Mouse (Mus musculus): ENCODE measurements around the gene Trit1.
"Not testable (repeated sequence)": the region's sequence is repeated elsewhere in the genome, so short reads cannot be mapped to it uniquely, and the experiment has no call there.

Gene Trit1

GRCm38 (mm10) chr4:122996618-122997381 lies 19.6 kb upstream of the Trit1 start:
- peak; percentile 71 for DNase-seq (ENCODE audit: extremely low spot score)

GRCm38 (mm10) chr4:122998537-122999262 lies 17.7 kb upstream of the Trit1 start:
- DNase-seq (ENCODE audit: extremely low spot score), result peak; percentile 87

GRCm38 (mm10) chr4:122999263-122999691 lies 17.1 kb upstream of the Trit1 start:
- DNase-seq (ENCODE audit: extremely low spot score), result peak; percentile 72

GRCm38 (mm10) chr4:123000130-123000529 lies 16.3 kb upstream of the Trit1 start:
- no peak for DNase-seq (ENCODE audit: extremely low spot score)

- DNase-seq (ENCODE audit: extremely low spot score), result no peak
These were observed 15.6 kb upstream of the Trit1 start for GRCm38 (mm10) chr4:123000617-123001342.

- peak; percentile 56 for DNase-seq (ENCODE audit: extremely low spot score)
These were observed 11.1 kb upstream of the Trit1 start for GRCm38 (mm10) chr4:123005054-123005966.

- not testable (repeated sequence) for DNase-seq (ENCODE audit: extremely low spot score)
These were observed 3.9 kb upstream of the Trit1 start for GRCm38 (mm10) chr4:123012501-123012900.

- no peak for DNase-seq (ENCODE audit: extremely low spot score)
These were observed 3.0 kb upstream of the Trit1 start for GRCm38 (mm10) chr4:123013346-123013945.

- peak; percentile 67 for DNase-seq (ENCODE audit: extremely low spot score)
These were observed 2.4 kb upstream of the Trit1 start for GRCm38 (mm10) chr4:123013949-123014406.

- DNase-seq (ENCODE audit: extremely low spot score), result no peak
These were observed 1.7 kb upstream of the Trit1 start for GRCm38 (mm10) chr4:123014501-123015282.

- no peak for DNase-seq (ENCODE audit: extremely low spot score)
These were observed 5.2 kb downstream of the Trit1 start for GRCm38 (mm10) chr4:123021591-123021990.

- no peak for DNase-seq (ENCODE audit: extremely low spot score)
These were observed 6.5 kb downstream of the Trit1 start for GRCm38 (mm10) chr4:123022896-123023295.

GRCm38 (mm10) chr4:123025418-123025817 lies 9.0 kb downstream of the Trit1 start:
- no peak for DNase-seq (ENCODE audit: extremely low spot score)

- DNase-seq (ENCODE audit: extremely low spot score), result no peak
These were observed 9.8 kb downstream of the Trit1 start for GRCm38 (mm10) chr4:123026161-123026560.

GRCm38 (mm10) chr4:123026597-123026996 lies 10.2 kb downstream of the Trit1 start:
- no peak for DNase-seq (ENCODE audit: extremely low spot score)

- DNase-seq (ENCODE audit: extremely low spot score), result no peak
These were observed 18.4 kb downstream of the Trit1 start for GRCm38 (mm10) chr4:123034841-123035240.

GRCm38 (mm10) chr4:123035636-123036035 lies 19.2 kb downstream of the Trit1 start:
- DNase-seq (ENCODE audit: extremely low spot score), result no peak

- DNase-seq (ENCODE audit: extremely low spot score), result no peak
These were observed 20.3 kb downstream of the Trit1 start for GRCm38 (mm10) chr4:123036710-123037109.

GRCm38 (mm10) chr4:123041131-123041530 lies 24.7 kb downstream of the Trit1 start:
- no peak for DNase-seq (ENCODE audit: extremely low spot score)

- no peak for DNase-seq (ENCODE audit: extremely low spot score)
These were observed 27.5 kb downstream of the Trit1 start for GRCm38 (mm10) chr4:123043858-123044257.
